Mouse (Mus musculus) T-helper 2 cell (primary cell): ENCODE measurements at regions not wholly inside any gene's neighbourhood (a gene's known extent, or its start where the extent isn't known, plus 50 kb on each side); places are given as distances from the start of the nearest gene placed in this dataset.

Experiments used
- in situ Hi-C: fragments of 300-600 bp; cut with MboI, MseI; formaldehyde crosslinking; loops from one replicate; pipeline ENCODE4 v1.15.1; 2025; ENCODE audit warnings: high pct_unique_total_duplicates

GRCm38 (mm10) chr11:84642300-84643106 lies 117.2 kb upstream of the Lhx1 start:
- in situ Hi-C loops, result no loop called here

GRCm38 (mm10) chr11:84641601-84642000 lies 116.3 kb upstream of the Lhx1 start:
- in situ Hi-C loops, result no loop called here

GRCm38 (mm10) chr11:84638353-84638752 lies 113.0 kb upstream of the Lhx1 start:
- in situ Hi-C loops, result no loop called here

- in situ Hi-C loops, result no loop called here
Observed at GRCm38 (mm10) chr11:84637268-84637667, 111.9 kb upstream of the Lhx1 start.

GRCm38 (mm10) chr11:84634990-84635389 lies 109.7 kb upstream of the Lhx1 start:
- in situ Hi-C loops, result no loop called here

GRCm38 (mm10) chr11:84633300-84633699 lies 108.0 kb upstream of the Lhx1 start:
- in situ Hi-C loops, result no loop called here

GRCm38 (mm10) chr11:84628111-84628510 lies 102.8 kb upstream of the Lhx1 start:
- in situ Hi-C loops, result no loop called here

GRCm38 (mm10) chr11:84627685-84628084 lies 102.3 kb upstream of the Lhx1 start:
- in situ Hi-C loops, result no loop called here

- in situ Hi-C loops, result no loop called here
Observed at GRCm38 (mm10) chr11:84627259-84627658, 101.9 kb upstream of the Lhx1 start.

GRCm38 (mm10) chr11:84624100-84624499 lies 98.8 kb upstream of the Lhx1 start:
- in situ Hi-C loops, result no loop called here

GRCm38 (mm10) chr11:84619713-84620112 lies 94.4 kb upstream of the Lhx1 start:
- in situ Hi-C loops, result no loop called here

- in situ Hi-C loops, result no loop called here
Observed at GRCm38 (mm10) chr11:84618576-84618975, 93.2 kb upstream of the Lhx1 start.

GRCm38 (mm10) chr11:84612982-84613720 lies 87.8 kb upstream of the Lhx1 start:
- in situ Hi-C loops, result no loop called here

- in situ Hi-C loops, result no loop called here
Observed at GRCm38 (mm10) chr11:84611625-84611879, 86.2 kb upstream of the Lhx1 start.

GRCm38 (mm10) chr11:84610774-84611624 lies 85.7 kb upstream of the Lhx1 start:
- in situ Hi-C loops, result no loop called here

GRCm38 (mm10) chr11:84604781-84605180 lies 79.4 kb upstream of the Lhx1 start:
- in situ Hi-C loops, result no loop called here

- in situ Hi-C loops, result no loop called here
Observed at GRCm38 (mm10) chr11:84599267-84599841, 74.0 kb upstream of the Lhx1 start.

GRCm38 (mm10) chr11:84597572-84598295 lies 72.4 kb upstream of the Lhx1 start:
- in situ Hi-C loops, result no loop called here

- in situ Hi-C loops, result no loop called here
Observed at GRCm38 (mm10) chr11:84592715-84593339, 67.5 kb upstream of the Lhx1 start.

- in situ Hi-C loops, result no loop called here
Observed at GRCm38 (mm10) chr11:84587107-84587506, 61.8 kb upstream of the Lhx1 start.

- in situ Hi-C loops, result no loop called here
Observed at GRCm38 (mm10) chr11:84585626-84586025, 60.3 kb upstream of the Lhx1 start.
